Mouse (Mus musculus) stomach, postnatal 0 days (tissue): ENCODE results near the gene Cltrn. TPM values are rescaled to one million over a fixed set of nuclear protein-coding genes. Genes with fewer than 3 reads are reported as not detected.

Experiments
- ATAC-seq: fragments of 200-750 bp; cut with Nextera tagmentation; 2 replicates; pipeline ENCODE4 v1.8.0; 2017; ENCODE audit not compliant: low FRiP score, low TSS enrichment
- DNase-seq: peaks from one replicate; pipeline ENCODE4 v3.0.0-alpha.2; 2016; ENCODE audit warnings: low spot score
- H3K27ac ChIP-seq: fragments of 300-500 bp; sonication (generic); replicated peaks from 2 replicates; pipeline ENCODE4 v1.5.1; 2014; ENCODE audit warnings: mild to moderate bottlenecking, control low read depth
- H3K27me3 ChIP-seq: fragments of 300-500 bp; sonication (generic); 2 replicates; pipeline ENCODE4 v1.6.1; 2014; ENCODE audit warnings: low read length; ENCODE audit not compliant: control insufficient read depth, insufficient read depth
- H3K36me3 ChIP-seq: fragments of 300-500 bp; sonication (generic); 2 replicates; pipeline ENCODE4 v1.6.1; 2014; ENCODE audit warnings: low read length, mixed read lengths; ENCODE audit not compliant: control insufficient read depth, insufficient read depth
- H3K4me1 ChIP-seq: fragments of 300-500 bp; sonication (generic); replicated peaks from 2 replicates; pipeline ENCODE4 v1.6.1; 2014; ENCODE audit warnings: antibody characterized with exemption; ENCODE audit not compliant: control insufficient read depth, insufficient read depth
- H3K4me2 ChIP-seq: fragments of 300-500 bp; sonication (generic); replicated peaks from 2 replicates; pipeline ENCODE4 v1.6.1; 2014; ENCODE audit warnings: low read depth, mild to moderate bottlenecking, control low read depth, moderate library complexity
- H3K4me3 ChIP-seq: fragments of 300-500 bp; sonication (generic); 2 replicates; pipeline ENCODE4 v1.5.1; 2014; ENCODE audit warnings: low read depth, low read length, control low read depth
- H3K9ac ChIP-seq: fragments of 300-500 bp; sonication (generic); 2 replicates; pipeline ENCODE4 v1.6.1; 2014; ENCODE audit warnings: mild to moderate bottlenecking, low read length, control low read depth, mixed read lengths
- H3K9me3 ChIP-seq: fragments of 300-500 bp; sonication (generic); 2 replicates; pipeline ENCODE4 v1.6.1; 2016; ENCODE audit warnings: low read length; ENCODE audit not compliant: control insufficient read depth
- CTCF ChIP-seq: IDR thresholded peaks from 2 replicates; pipeline ENCODE4 v1.5.1; 2016; ENCODE audit warnings: antibody characterized with exemption, low read depth, mild to moderate bottlenecking, moderate library complexity
- EP300 ChIP-seq: optimal IDR thresholded peaks from 2 replicates; pipeline ENCODE3; 2016; ENCODE audit warnings: antibody characterized with exemption
- WGBS: fragments of 180-500 bp; shearing (Covaris S2); extraction: QIAGEN DNeasy Blood & Tissue Kit; methylation state at CpG from one replicate; pipeline ENCODE4 v1.1.7; 2014; 5-methylcytosine and 5-hydroxymethylcytosine counted together
- polyA plus RNA-seq: library from polyadenylated mRNA; unstranded; fragments of >200 nt; fragmentation: Nextera tagmentation; extraction: Ambion mirVana; gene quantifications from 2 replicates; pipeline ENCODE4 v1.2.1, GENCODE M21; 2015

Gene Cltrn
- polyA plus RNA-seq, 1 experiment from 2014 or later = 1.7 TPM

- TF ChIP-seq CTCF (no peak), EP300 (no peak)
These were observed 3.9 kb downstream of the Cltrn start for GRCm38 (mm10) chrX:164092300-164093169.

GRCm38 (mm10) chrX:164093435-164093834 lies 4.8 kb downstream of the Cltrn start:
- WGBS = 76% methylated on average over 5 of the region's 5 CpGs

More at GRCm38 (mm10) chrX:164092300-164093169, 3.9 kb downstream of the Cltrn start:
- H3K36me3 ChIP-seq = no peaks in the 10 kb centered on the region
- H3K4me2 ChIP-seq = no peak overlapping the region
- no peaks in the 10 kb centered on the region for H3K9me3 ChIP-seq
- no peaks in the 10 kb centered on the region for H3K27me3 ChIP-seq
- H3K9ac ChIP-seq = no peak overlapping the region
- no peaks in the 10 kb centered on the region for H3K4me1 ChIP-seq
- ATAC-seq (no peak), DNase-seq (no peak)
- 47% methylated on average over 7 of the region's 7 CpGs for WGBS
- H3K4me3 ChIP-seq = no peak overlapping the region
- H3K27ac ChIP-seq = no peak overlapping the region

GRCm38 (mm10) chrX:164095838-164096237 lies 7.2 kb downstream of the Cltrn start:
- no peak overlapping the region for H3K4me2 ChIP-seq
- H3K27me3 ChIP-seq = no peaks in the 10 kb centered on the region
- DNase-seq (no peak), ATAC-seq (no peak)
- H3K27ac ChIP-seq = no peak overlapping the region
- no peaks in the 10 kb centered on the region for H3K36me3 ChIP-seq
- no peaks in the 10 kb centered on the region for H3K4me1 ChIP-seq
- no peak overlapping the region for H3K4me3 ChIP-seq
- no peak for TF ChIP-seq CTCF
- TF ChIP-seq EP300 = no peak
- WGBS = 83% methylated on average over 2 of the region's 2 CpGs
- H3K9ac ChIP-seq = no peak overlapping the region
- H3K9me3 ChIP-seq = no peaks in the 10 kb centered on the region

More at GRCm38 (mm10) chrX:164093435-164093834, 4.8 kb downstream of the Cltrn start:
- ATAC-seq (no peak), DNase-seq (no peak)
- H3K36me3 ChIP-seq = no peaks in the 10 kb centered on the region
- H3K4me2 ChIP-seq = no peak overlapping the region
- no peaks in the 10 kb centered on the region for H3K9me3 ChIP-seq
- H3K9ac ChIP-seq = no peak overlapping the region
- TF ChIP-seq EP300 (no peak), CTCF (no peak)
- H3K27me3 ChIP-seq = no peaks in the 10 kb centered on the region
- no peak overlapping the region for H3K27ac ChIP-seq
- H3K4me1 ChIP-seq = no peaks in the 10 kb centered on the region
- no peak overlapping the region for H3K4me3 ChIP-seq

- ATAC-seq (no peak), DNase-seq (no peak)
These were observed 12.9 kb downstream of the Cltrn start for GRCm38 (mm10) chrX:164101483-164101882.

GRCm38 (mm10) chrX:164102198-164102597 lies 13.6 kb downstream of the Cltrn start:
- H3K4me2 ChIP-seq = no peak overlapping the region
- DNase-seq = no peak
- TF ChIP-seq EP300 = no peak
- TF ChIP-seq CTCF = no peak
- no peak for ATAC-seq
- WGBS = 85% methylated on average over 7 of the region's 7 CpGs
- no peak overlapping the region for H3K27ac ChIP-seq
- no peaks in the 10 kb centered on the region for H3K9me3 ChIP-seq
- H3K27me3 ChIP-seq = no peaks in the 10 kb centered on the region
- H3K9ac ChIP-seq = no peak overlapping the region
- no peaks in the 10 kb centered on the region for H3K4me1 ChIP-seq
- no peak overlapping the region for H3K4me3 ChIP-seq
- no peaks in the 10 kb centered on the region for H3K36me3 ChIP-seq

More at GRCm38 (mm10) chrX:164101483-164101882, 12.9 kb downstream of the Cltrn start:
- Histone ChIP-seq H3K4me2 (no peak overlapping the region), H3K36me3 (no peaks in the 10 kb centered on the region), H3K9ac (no peak overlapping the region), H3K4me1 (no peaks in the 10 kb centered on the region), H3K9me3 (no peaks in the 10 kb centered on the region), H3K4me3 (no peak overlapping the region), H3K27me3 (no peaks in the 10 kb centered on the region), H3K27ac (no peak overlapping the region)
- TF ChIP-seq EP300 = no peak
- TF ChIP-seq CTCF = peak; percentile 53

- Histone ChIP-seq H3K4me2 (no peak overlapping the region), H3K27me3 (no peaks in the 10 kb centered on the region), H3K4me3 (no peak overlapping the region), H3K9ac (no peak overlapping the region), H3K4me1 (no peaks in the 10 kb centered on the region), H3K9me3 (no peaks in the 10 kb centered on the region), H3K27ac (no peak overlapping the region), H3K36me3 (no peaks in the 10 kb centered on the region)
- no peak for ATAC-seq
- no peak for TF ChIP-seq CTCF
- WGBS = 55% methylated on average over 6 of the region's 6 CpGs
- no peak for DNase-seq
These were observed 14.0 kb downstream of the Cltrn start for GRCm38 (mm10) chrX:164102656-164103055.
